Mouse (Mus musculus) G1E (cell line): ENCODE measurements around the gene Grik5. TPM values are rescaled to one million over a fixed set of nuclear protein-coding genes. Genes with fewer than 3 reads are reported as not detected.

Source experiments
- ATAC-seq: 2 replicates; pipeline ENCODE4 v1.8.0; 2016; ENCODE audit warnings: mild to moderate bottlenecking; ENCODE audit not compliant: insufficient number of reproducible peaks, poor library complexity, low FRiP score, severe bottlenecking; ENCODE audit errors: extremely low read depth
- DNase-seq: peaks from one replicate; pipeline ENCODE4 v3.0.0; 2012; ENCODE audit warnings: low spot score
- H3K27me3 ChIP-seq: 2 replicates; pipeline ENCODE4 v1.6.1; 2012; ENCODE audit warnings: mild to moderate bottlenecking, low read length, inconsistent platforms; ENCODE audit not compliant: insufficient read depth
- H3K36me3 ChIP-seq: replicated peaks from 2 replicates; pipeline ENCODE3; 2012; ENCODE audit warnings: mild to moderate bottlenecking, inconsistent platforms
- H3K4me1 ChIP-seq: 2 replicates; pipeline ENCODE4 v1.6.1; 2012; ENCODE audit warnings: low read depth, low read length, inconsistent platforms, mixed read lengths; ENCODE audit not compliant: insufficient read depth
- H3K4me3 ChIP-seq: 2 replicates; pipeline ENCODE4 v1.5.1; 2012; ENCODE audit warnings: low read depth, mild to moderate bottlenecking, inconsistent platforms, low read length, moderate library complexity, mixed read lengths
- H3K9me3 ChIP-seq: replicated peaks from 2 replicates; pipeline ENCODE4 v1.6.1; 2012; ENCODE audit warnings: inconsistent platforms
- CTCF ChIP-seq: IDR thresholded peaks from 2 replicates; pipeline ENCODE4 v1.5.1; 2012; ENCODE audit warnings: low read depth, low read length, inconsistent platforms, mixed read lengths
- GATA1 ChIP-seq: IDR thresholded peaks from 2 replicates; pipeline ENCODE4 v1.6.1; 2012; ENCODE audit warnings: borderline replicate concordance, low read length, inconsistent platforms, mixed read lengths
- GATA2 ChIP-seq: IDR thresholded peaks from 2 replicates; pipeline ENCODE4 v1.6.1; 2012; ENCODE audit warnings: low read depth, low read length, inconsistent platforms, borderline replicate concordance
- POLR2AphosphoS5 ChIP-seq: IDR thresholded peaks from 2 replicates; pipeline ENCODE4 v1.6.1; 2012; ENCODE audit warnings: low read depth, low read length, inconsistent platforms; ENCODE audit not compliant: insufficient replicate concordance
- TAL1 ChIP-seq: conservative IDR thresholded peaks from 2 replicates; pipeline ENCODE4 v1.6.1; 2012; ENCODE audit warnings: low read depth, low read length, inconsistent platforms, mixed read lengths
- polyA plus RNA-seq: library from polyadenylated mRNA; stranded (reverse); fragments of >175 nt; gene quantifications from 2 replicates; pipeline ENCODE4 v1.2.3, GENCODE M21; 2012
- total RNA-seq, 2 experiments: library from RNA; stranded (forward) in 1 of 2; stranded (reverse) in 1 of 2; fragments of 200-1000 nt in 1 of 2; fragments of >200 nt in 1 of 2; fragmentation: Nextera tagmentation in 1 of 2; gene quantifications; 2 replicates each; pipeline ENCODE4 v1.2.3; 2014 to 2017

Grik5 gene
- total and polyA plus RNA-seq, 3 experiments, result 91.3 to 198 (median 94.6) TPM

- peaks cover 36% of the 10 kb centered on the region for H3K36me3 ChIP-seq
- peaks cover 10% of the 10 kb centered on the region for H3K9me3 ChIP-seq
- no peak overlapping the region for H3K4me3 ChIP-seq
- ATAC-seq (no peak), DNase-seq (no peak)
- TF ChIP-seq TAL1 (no peak), GATA2 (no peak)
- H3K4me1 ChIP-seq, result peaks cover 4% of the 10 kb centered on the region; the same call in 1 of the 2 replicates
- H3K27me3 ChIP-seq, result peaks cover 11% of the 10 kb centered on the region; the same call in 1 of the 2 replicates
Measured at GRCm38 (mm10) chr7:25007609-25008374, 64.4 kb downstream of the Grik5 start.

- Histone ChIP-seq H3K27me3 (peaks cover 11% of the 10 kb centered on the region; the same call in 1 of the 2 replicates), H3K9me3 (peaks cover 10% of the 10 kb centered on the region), H3K36me3 (peaks cover 26% of the 10 kb centered on the region), H3K4me1 (peaks cover 4% of the 10 kb centered on the region; the same call in 1 of the 2 replicates), H3K4me3 (no peak overlapping the region)
- no peak for TF ChIP-seq TAL1
- TF ChIP-seq POLR2AphosphoS5, result no peak
- no peak for TF ChIP-seq GATA1
- TF ChIP-seq GATA2, result no peak
- TF ChIP-seq CTCF, result no peak
- ATAC-seq (no peak), DNase-seq (no peak)
Measured at GRCm38 (mm10) chr7:25006586-25007364, 65.4 kb downstream of the Grik5 start.

- Histone ChIP-seq H3K4me3 (no peak overlapping the region), H3K36me3 (peaks cover 20% of the 10 kb centered on the region), H3K9me3 (peaks cover 10% of the 10 kb centered on the region), H3K4me1 (peaks cover 4% of the 10 kb centered on the region; the same call in 1 of the 2 replicates), H3K27me3 (peaks cover 11% of the 10 kb centered on the region; the same call in 1 of the 2 replicates)
- ATAC-seq (no peak), DNase-seq (no peak)
- TF ChIP-seq POLR2AphosphoS5 (no peak), TAL1 (no peak), CTCF (no peak), GATA1 (no peak), GATA2 (no peak)
Measured at GRCm38 (mm10) chr7:25006171-25006570, 66.0 kb downstream of the Grik5 start.

DNA sequence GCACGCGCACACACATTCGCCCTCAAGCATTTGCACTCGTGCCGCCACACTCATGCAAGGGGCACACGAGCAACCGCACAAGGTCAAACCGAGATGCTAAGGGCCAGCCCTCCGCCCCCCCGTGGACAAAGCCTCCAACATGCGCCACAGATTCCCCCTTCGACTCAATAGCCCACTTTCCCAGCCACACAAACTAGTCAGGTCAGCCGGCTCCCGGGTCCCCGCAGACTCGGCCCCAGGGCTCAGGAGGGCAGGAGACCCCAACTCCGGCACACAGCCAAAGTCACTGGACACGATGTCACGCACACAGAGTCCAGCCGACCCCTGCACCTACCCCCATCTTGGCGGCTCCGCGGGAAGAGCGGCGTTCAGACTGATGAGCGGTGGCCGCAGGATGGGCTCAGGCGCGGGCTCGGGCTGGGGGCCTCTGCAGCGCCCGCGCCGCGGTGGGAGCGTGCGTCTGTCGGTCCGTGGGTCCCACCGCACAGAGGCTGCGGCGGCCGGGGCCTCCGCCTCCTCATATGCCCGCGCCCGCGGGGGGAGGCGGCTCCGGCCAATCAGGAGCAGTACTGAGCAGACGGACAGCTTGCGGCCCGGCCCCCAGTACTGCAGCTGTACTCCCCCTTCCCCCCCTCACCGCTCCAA is 66.6 kb downstream of the Grik5 start, which contains the start of gene Atp1a3:
Atp1a3 (minus strand) TSS at position 538 of the 645 bp plus-strand sequence.
- H3K4me1 ChIP-seq, result peaks cover 4% of the 10 kb centered on the region; the same call in 1 of the 2 replicates
- peaks cover 13% of the 10 kb centered on the region for H3K36me3 ChIP-seq
- TF ChIP-seq POLR2AphosphoS5 (no peak), GATA1 (no peak), TAL1 (no peak), CTCF (no peak), GATA2 (no peak)
- H3K9me3 ChIP-seq, result peaks cover 6% of the 10 kb centered on the region
- H3K27me3 ChIP-seq, result peaks cover 11% of the 10 kb centered on the region; the same call in 1 of the 2 replicates
- H3K4me3 ChIP-seq, result no peak within 1 kb of the TSS
- DNase-seq (no peak), ATAC-seq (no peak)

DNA sequence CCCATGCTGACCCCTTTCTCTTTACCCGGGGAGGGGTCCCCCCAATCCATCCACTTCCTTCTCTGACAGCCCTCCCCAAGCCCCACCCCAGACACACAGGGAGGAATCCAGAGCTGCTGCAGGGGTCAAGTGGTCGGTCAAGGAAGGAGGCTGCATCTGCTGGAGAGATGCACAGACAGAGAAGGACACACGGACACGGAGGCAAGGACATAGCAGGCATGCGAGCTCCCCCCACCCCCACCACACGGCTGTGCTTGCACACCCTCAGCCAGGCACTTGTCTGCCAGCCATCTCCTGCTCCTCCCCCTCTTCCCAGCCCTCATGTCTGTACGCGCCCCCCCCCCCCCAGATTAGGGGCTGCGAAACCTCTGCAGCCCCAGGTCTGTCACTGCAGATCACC is 67.3 kb downstream of the Grik5 start:
- TF ChIP-seq CTCF, result no peak
- TF ChIP-seq POLR2AphosphoS5, result no peak
- TF ChIP-seq GATA1, result no peak
- no peak for TF ChIP-seq GATA2
- no peak for TF ChIP-seq TAL1
- peaks cover 6% of the 10 kb centered on the region for H3K36me3 ChIP-seq
- peaks cover 11% of the 10 kb centered on the region; the same call in 1 of the 2 replicates for H3K27me3 ChIP-seq
- H3K4me3 ChIP-seq, result no peak overlapping the region
- DNase-seq, result no peak
- peaks cover 4% of the 10 kb centered on the region; the same call in 1 of the 2 replicates for H3K4me1 ChIP-seq
- no peak for ATAC-seq
- H3K9me3 ChIP-seq, result no peaks in the 10 kb centered on the region

- H3K36me3 ChIP-seq, result no peaks in the 10 kb centered on the region
- 0 out of 2 replicates have a peak, but pooled peaks cover under 1% of the 10 kb centered on the region for H3K4me1 ChIP-seq
- DNase-seq, result no peak
- ATAC-seq, result no peak
- no peak overlapping the region for H3K4me3 ChIP-seq
- peaks cover 11% of the 10 kb centered on the region; the same call in 1 of the 2 replicates for H3K27me3 ChIP-seq
- TF ChIP-seq GATA2, result no peak
- no peak for TF ChIP-seq TAL1
- no peak for TF ChIP-seq POLR2AphosphoS5
- no peak for TF ChIP-seq GATA1
- TF ChIP-seq CTCF, result no peak
- H3K9me3 ChIP-seq, result no peaks in the 10 kb centered on the region
Measured at GRCm38 (mm10) chr7:25003820-25004388, 68.2 kb downstream of the Grik5 start.
